Mouse (Mus musculus): ENCODE data around the gene Mmp3. TPM values are rescaled to one million over a fixed set of nuclear protein-coding genes. Genes with fewer than 3 reads are reported as not detected.

Mmp3 gene
- polyA plus RNA-seq, 1 experiment from 2014 or later: 0.07 TPM

DNA sequence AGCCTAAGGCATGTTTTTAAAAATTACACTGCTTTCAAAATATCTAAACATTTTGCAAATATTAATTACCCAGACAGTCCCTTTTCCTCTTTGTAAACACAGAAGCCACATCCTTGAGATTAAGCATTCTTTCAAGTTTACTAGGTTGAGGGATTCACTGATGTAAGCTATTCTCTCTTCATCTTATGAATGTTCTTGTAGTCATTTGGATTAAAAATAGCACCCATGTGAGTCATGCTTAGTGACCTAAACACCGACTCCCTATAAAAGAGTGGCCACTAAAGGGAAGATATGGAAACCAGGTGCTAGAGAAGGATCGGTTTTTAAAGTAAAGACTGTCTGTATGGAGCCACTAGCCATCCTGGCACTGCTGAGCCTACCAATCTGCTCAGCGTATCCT, 56.4 kb downstream of the Mmp3 start, which contains the start of gene Mmp10:
Mmp10 (plus strand) TSS at position 302 of the 400 bp plus-strand sequence.
- Histone ChIP-seq H3K27ac (ENCODE audit: low read depth, low read length) (no peak within 1 kb of the TSS), H3K4me2 (replicated peaks; ENCODE audit: low read depth) (no peak within 1 kb of the TSS), H3K4me1 (replicated peaks; ENCODE audit: control insufficient read depth, insufficient read depth, low read length) (no peaks in the 10 kb centered on the region), H3K36me3 (ENCODE audit: control insufficient read depth, insufficient read depth) (no peaks in the 10 kb centered on the region), H3K4me3 (ENCODE audit: low read depth, low read length) (no peak within 1 kb of the TSS), H3K27me3 (replicated peaks; ENCODE audit: control insufficient read depth, insufficient read depth, low read length) (no peaks in the 10 kb centered on the region), H3K9me3 (ENCODE audit: control insufficient read depth) (no peaks in the 10 kb centered on the region), H3K9ac (ENCODE audit: low read depth, low read length) (no peak within 1 kb of the TSS)
- no peak for TF ChIP-seq CTCF (IDR thresholded peaks at IDR 0.05; ENCODE audit: low read depth)
- ATAC-seq: no peak
- WGBS: 80% methylated on average over 3 of the region's 3 CpGs

Other genes starting within 250 kb of the Mmp3 start
- gene Mmp13, start 173.3 kb upstream of the Mmp3 start, polyA plus RNA-seq (2015; fragmentation: Nextera tagmentation; extraction: Ambion mirVana): 1.7 and 1.9 TPM in 2 replicates
- gene Mmp12, start 101.4 kb upstream of the Mmp3 start, polyA plus RNA-seq (2015; fragmentation: Nextera tagmentation; extraction: Ambion mirVana): 0.21 and 0.27 TPM in 2 replicates
- gene Mmp1b, start 57.8 kb upstream of the Mmp3 start, polyA plus RNA-seq (2015; fragmentation: Nextera tagmentation; extraction: Ambion mirVana): not detected in 2 replicates
- gene Mmp10, start 56.5 kb downstream of the Mmp3 start, polyA plus RNA-seq (2015; fragmentation: Nextera tagmentation; extraction: Ambion mirVana): 6.9 and 8.5 TPM in 2 replicates
- 0.05 and 0.09 TPM in 2 replicates for gene Mmp8, start 112.6 kb downstream of the Mmp3 start, polyA plus RNA-seq (2015; fragmentation: Nextera tagmentation; extraction: Ambion mirVana)
- gene Mmp27, start 125.6 kb downstream of the Mmp3 start, polyA plus RNA-seq (2015; fragmentation: Nextera tagmentation; extraction: Ambion mirVana): 0.14 and 0.26 TPM in 2 replicates
- gene Mmp20, start 182.4 kb downstream of the Mmp3 start, polyA plus RNA-seq (2015; fragmentation: Nextera tagmentation; extraction: Ambion mirVana): 0.09 TPM in 1 of 2 replicates, not detected in the other
- 7.1 and 8.8 TPM in 2 replicates for gene Mmp7, start 246.3 kb downstream of the Mmp3 start, polyA plus RNA-seq (2015; fragmentation: Nextera tagmentation; extraction: Ambion mirVana)